Mouse (Mus musculus): ENCODE results near the gene Chpf2.
A peak's percentile ranks its signal among the peaks of the same experiment; 100 is the strongest.

Gene Chpf2

GRCm38 (mm10) chr5:24605980-24606665, 19.6 kb downstream of the Chpf2 start:
- DNase-seq: no peak

GRCm38 (mm10) chr5:24609388-24609787, 22.8 kb downstream of the Chpf2 start:
- DNase-seq: no peak

- no peak for DNase-seq
Observed at GRCm38 (mm10) chr5:24611366-24612301, 25.1 kb downstream of the Chpf2 start.

DNA sequence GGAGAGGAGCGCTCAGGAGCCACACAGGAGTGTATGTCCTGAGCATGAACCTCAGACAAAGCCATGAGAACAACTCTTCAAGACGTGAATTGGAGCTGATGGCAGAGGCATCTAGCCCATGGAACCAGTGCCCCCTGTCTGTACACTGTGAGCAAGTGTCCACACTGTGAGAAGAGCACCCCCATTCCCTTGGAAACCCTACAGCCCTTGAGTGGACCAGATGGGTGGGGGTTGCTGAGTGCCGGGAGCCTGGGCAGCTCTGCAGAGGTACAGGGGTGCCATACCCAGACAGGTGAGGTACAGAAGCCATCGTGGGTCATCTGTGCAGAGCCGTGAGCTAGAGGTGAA, 25.7 kb downstream of the Chpf2 start:
- no peak for DNase-seq

DNA sequence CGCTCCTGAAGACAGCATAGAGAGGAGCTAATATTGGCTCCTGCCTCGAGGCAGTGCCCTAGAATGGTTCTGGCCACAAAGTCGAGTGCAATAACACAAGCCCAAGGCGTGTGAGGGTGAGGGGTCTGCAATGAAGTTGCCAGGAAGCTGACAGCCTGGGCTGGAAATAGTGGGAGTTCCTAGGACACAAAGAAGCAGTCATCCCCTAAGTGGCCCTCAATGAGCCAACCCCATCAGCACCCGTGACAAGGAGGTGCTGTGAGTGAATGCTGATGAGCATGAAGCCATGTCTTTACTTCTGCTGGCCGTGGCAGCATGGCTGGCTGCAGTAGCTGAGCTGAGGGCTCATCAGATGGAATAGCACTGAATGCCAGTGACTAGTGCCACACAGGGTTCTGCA, 28.6 kb downstream of the Chpf2 start:
- DNase-seq: no peak

DNA sequence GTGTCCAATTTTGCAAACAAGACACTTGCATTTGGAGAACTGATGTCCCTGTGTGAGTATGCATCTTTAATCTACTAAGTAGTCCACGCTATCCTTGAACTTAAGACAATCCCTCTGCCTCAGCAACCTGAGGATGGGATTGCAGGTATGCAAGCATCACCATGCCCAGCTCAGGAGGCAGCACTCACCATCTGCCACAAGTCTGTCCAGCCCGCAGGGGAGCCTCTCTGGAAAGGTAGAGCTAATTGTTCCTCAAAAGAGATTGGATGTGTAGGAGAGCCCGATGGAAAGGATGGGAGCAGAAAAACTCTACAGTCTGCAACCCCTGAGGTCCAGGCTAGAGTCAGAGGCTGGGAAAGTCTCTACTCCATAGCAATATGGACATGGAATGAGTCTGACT, 32.4 kb downstream of the Chpf2 start:
- DNase-seq: no peak

DNA sequence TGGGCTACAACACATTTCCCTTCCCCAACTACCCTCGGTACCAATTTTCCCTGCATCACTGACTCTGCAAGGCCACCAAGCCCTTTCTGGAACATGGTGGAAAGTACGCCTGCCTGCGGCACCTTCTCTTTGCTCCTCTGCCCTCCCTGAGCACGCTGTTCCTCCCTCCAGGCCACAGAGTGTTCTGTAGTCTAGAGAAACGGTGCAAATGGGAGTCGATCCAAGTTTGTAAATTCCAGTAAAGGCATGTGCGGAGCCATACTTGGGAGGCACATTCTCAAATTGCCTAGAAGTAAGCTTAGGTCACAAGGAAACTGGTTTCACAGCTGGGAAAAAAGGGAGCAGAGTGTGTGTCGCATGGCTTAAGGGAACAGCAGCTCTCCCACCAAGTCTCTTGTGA, 33.6 kb downstream of the Chpf2 start:
- DNase-seq: no peak

- DNase-seq: no peak
Observed at GRCm38 (mm10) chr5:24620626-24621025, 34.1 kb downstream of the Chpf2 start.

GRCm38 (mm10) chr5:24622386-24623040, 36.0 kb downstream of the Chpf2 start:
- DNase-seq: no peak

DNA sequence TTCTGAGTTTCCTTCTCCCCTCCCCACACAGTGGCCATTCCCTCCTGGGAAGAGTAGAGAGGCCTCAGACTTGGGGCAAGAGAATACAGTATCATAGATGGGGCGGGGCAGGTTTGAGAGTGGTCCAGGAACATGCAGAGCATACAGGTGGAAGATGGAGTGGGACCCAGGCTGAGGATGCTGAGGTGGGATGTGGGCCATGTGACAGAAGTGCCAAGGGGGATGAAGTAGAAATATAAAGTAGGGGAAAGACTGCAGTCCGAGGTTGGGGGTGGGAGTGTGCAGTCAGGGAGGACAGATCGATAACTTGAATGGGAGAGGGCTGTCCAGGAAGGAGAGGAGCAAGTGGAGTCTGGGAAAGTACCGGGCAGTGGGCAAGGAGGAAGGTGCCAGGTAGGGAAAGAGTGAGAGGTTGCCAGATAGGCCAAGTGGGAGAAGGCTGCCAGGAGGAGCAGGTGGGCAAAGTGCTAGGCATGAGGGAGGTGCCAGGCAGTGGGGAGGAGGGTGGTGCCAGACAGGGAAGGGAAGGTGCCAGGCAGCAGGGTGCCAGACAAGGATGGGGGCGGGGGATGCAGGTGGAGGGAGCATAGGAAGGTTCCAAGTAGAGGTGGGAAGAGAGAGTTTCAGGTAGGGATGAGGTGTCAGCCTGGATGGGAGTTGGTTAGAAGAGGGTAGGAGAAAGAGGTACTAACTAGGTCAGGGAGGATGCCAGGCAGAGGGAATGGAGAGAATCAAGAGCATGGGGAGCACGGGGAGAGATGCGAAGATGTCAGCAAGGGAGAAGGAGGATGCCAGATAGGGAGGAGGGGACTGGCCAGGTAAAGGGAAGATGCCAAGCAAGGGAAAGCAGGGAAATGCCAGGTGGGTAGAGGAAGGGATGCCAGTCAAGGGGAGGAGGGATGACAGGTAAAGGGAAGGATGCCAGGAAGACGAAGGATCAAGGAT, 36.8 kb downstream of the Chpf2 start:
- DNase-seq: no peak

DNA sequence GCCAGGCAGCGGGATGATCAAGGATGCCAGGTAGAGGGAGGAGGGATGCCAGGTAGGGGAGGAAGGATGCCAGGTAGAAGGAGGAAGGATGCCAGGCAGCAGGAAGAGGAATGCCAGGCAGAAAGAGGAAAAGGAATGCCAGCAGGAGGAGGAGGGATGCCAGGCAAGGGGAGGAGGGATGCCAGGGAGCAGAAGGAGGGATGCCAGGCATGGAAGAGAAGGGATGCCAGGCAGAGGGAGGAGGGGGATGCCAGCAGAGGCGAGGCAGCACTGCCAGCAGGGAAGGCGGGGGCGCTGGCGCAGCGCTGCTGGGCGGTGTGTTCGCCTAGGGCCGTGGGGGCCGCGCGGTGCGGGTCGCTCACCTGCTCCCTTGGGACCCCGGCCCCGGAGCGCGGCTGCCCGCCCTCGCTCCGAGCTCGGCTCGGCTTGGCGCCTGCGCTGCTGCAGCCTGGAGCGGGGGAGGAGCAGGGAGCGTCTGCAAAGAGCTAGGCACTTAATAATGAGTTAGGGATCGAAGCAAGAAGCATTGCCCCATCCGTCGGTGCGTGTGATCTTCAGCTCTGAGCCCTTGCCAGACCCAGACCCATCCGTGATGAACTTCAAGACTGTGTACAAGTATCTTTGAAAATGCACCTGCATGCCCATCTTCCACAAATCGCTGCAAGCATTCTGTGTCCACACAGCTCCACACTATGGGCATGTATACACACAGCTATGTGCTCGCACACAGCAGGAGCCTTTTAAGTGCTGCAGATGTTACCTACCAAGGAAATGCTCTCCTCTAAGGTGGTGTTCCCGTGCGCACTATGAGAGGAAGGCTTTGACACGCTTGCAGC, 37.7 kb downstream of the Chpf2 start, which contains the start of gene Smarcd3:
Gene Smarcd3, minus strand, starts transcription at position 426 of the 836 bp plus-strand sequence.
- DNase-seq: peak; percentile 86

- no peak for DNase-seq
Observed at GRCm38 (mm10) chr5:24624822-24625120, 38.2 kb downstream of the Chpf2 start.

DNA sequence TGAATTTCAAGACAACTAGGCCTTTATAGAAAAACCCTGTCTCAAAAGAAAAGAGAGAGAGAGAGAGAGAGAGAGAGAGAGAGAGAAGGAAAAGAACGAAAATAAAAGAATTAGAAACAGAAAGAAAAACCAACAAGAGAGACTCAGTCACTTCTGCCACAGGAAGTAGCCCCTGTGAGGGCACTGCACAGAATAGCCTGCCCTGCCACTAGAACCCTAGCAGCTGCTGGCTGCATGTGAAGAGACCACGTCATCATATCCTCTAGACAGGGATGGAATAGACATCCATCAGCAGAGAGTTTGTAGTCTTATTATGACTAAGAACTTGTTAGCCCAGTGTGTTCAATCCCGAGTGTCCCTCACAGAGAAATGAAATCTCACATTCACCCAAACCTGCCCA, 43.2 kb downstream of the Chpf2 start:
- no peak for DNase-seq

- DNase-seq: no peak
Observed at GRCm38 (mm10) chr5:24635093-24635492, 48.6 kb downstream of the Chpf2 start.

DNA sequence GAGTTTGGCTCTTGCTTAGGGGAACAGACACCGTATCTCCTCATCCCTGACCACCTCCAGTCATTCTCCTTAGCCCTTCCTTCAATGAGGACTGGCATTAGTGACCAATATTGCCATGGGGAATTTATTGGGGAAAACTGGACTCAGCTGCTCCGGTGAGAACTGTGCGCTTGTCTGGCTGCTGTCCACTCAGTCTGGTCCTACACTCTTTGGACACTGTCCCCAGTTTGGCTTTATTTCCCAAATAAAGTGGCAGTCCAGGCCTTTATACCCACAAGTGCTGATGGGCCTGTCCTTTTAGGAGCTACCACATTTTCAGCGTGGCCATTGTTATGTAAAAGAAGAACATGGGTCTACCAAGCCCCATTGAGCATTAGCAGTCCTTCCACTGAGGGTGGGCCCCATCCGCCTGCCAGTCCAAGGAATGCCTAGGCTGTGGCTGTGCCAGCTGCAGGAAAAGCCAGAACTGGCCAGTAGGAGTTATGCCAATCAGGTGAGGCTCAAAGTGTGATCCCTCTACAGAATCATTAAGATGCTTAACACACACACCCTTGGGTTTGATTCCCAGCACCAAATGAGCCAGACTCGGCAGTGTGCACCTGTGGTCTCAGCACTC, 49.1 kb downstream of the Chpf2 start:
- DNase-seq: no peak

DNA sequence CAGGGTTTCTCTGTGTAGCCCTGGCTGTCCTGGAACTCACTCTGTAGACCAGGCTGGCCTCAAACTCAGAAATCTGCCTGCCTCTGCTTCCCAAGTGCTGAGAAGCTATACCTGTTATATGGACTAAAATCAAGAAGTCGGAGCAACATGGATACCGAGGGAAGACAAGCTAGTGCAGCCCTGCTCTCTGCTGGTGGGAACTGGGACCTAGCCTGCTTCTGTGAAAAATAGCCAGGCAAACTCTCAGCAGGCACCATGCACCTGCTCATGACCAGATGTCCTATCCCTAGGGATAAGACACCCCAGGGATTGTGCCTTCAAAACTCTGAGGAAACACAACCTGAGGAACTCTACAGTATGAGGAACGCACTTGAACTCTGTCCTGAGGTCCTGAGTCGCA, 50.4 kb downstream of the Chpf2 start:
- DNase-seq: no peak

- DNase-seq: no peak
Observed at GRCm38 (mm10) chr5:24638131-24638530, 51.6 kb downstream of the Chpf2 start.

- DNase-seq: no peak
Observed at GRCm38 (mm10) chr5:24639081-24639480, 52.5 kb downstream of the Chpf2 start.

Data from right cerebral cortex, postnatal 25 days (tissue).